Mouse (Mus musculus) right cerebral cortex, postnatal 25 days (tissue): ENCODE measurements around the gene Odf4.
A peak's percentile ranks its signal among the peaks of the same experiment; 100 is the strongest.
"Not testable (repeated sequence)": the region's sequence is repeated elsewhere in the genome, so short reads cannot be mapped to it uniquely, and the experiment has no call there.

ENCODE experiments used
- DNase-seq: peaks from one replicate; pipeline ENCODE4 v3.0.0; 2022

Odf4 gene

DNA sequence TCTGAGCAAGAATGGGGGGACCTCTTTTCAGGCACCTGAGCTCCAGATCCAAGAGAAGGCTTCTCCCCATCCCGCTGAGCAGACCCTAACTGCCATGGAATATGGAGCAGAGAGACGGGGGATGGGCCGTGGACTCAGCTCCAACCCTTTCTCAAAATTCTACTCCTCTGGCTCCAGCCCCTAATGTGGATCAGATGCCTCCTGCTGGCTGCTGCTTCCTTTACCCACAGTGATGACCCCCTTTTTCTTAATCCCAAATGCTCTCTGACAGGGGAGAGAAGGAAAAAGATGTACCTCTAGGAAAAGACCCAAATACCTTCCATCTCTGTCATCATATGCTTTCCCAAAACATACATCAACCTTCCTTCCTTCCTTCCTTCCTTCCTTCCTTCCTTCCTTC lies at the start of gene Odf4:
TSS of gene Odf4 (minus strand) at position 101 of the 400 bp plus-strand sequence.
- DNase-seq, result no peak

DNA sequence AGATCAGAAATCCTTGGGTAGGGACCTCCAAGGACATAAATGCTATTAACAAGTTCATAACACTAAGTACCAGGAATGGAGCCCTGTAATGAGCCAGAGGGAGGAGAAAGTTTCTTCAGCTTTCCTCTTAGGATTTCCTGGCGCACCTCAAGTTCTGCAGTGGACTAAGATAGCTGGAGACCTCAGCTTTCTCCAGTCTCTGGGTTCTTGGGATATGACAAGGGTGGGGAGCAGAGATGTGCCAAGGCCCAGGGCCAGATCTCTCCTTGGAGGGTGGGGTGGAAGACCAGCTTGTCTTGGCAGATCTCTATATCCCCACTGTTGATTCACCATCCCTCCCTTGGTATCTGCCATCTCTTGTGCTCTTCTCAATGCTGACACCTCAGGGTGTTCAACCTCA lies 48.7 kb upstream of the Odf4 start:
- no peak for DNase-seq

DNA sequence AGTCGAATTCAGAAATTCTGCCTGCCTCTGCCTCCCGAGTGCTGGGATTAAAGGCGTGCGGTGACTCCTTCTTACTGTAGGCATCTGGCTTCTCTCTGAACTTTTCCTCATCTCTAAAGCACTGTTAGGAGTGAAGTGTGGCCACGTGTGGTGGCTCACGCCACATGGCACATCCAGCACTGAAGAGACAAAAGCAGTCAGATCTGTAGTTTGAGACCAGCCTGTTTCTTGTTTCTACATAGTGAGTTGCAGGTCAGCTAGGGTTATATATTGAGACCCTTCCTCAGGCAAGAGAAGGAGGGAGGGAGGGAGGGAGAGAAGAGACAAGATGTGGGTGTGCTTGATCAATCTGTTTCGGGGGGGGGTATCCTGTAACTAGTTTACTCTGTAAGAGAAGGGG lies 48.2 kb upstream of the Odf4 start, which contains the start of gene Rangrf:
TSS of gene Rangrf (minus strand) at position 101 of the 400 bp plus-strand sequence.
- no peak for DNase-seq

DNA sequence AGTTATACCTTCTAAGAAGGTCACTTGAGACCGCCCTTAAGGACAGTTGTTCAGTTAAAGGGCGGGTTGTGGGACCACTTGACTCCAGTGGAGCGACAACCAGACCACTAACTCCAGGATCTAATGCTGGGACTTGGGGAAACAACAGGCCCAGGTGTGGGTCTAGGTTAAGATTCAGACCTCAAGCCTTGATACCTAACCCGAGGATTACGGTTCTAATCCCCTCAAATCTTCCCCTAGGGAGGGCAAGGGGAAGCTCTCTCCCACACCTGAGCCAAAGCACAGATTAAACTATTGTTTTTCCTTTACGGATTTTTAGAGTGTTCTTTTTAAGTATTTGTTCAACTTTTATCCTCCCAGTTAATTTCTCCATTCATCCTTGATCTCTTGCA lies 47.2 kb upstream of the Odf4 start:
- no peak for DNase-seq

DNA sequence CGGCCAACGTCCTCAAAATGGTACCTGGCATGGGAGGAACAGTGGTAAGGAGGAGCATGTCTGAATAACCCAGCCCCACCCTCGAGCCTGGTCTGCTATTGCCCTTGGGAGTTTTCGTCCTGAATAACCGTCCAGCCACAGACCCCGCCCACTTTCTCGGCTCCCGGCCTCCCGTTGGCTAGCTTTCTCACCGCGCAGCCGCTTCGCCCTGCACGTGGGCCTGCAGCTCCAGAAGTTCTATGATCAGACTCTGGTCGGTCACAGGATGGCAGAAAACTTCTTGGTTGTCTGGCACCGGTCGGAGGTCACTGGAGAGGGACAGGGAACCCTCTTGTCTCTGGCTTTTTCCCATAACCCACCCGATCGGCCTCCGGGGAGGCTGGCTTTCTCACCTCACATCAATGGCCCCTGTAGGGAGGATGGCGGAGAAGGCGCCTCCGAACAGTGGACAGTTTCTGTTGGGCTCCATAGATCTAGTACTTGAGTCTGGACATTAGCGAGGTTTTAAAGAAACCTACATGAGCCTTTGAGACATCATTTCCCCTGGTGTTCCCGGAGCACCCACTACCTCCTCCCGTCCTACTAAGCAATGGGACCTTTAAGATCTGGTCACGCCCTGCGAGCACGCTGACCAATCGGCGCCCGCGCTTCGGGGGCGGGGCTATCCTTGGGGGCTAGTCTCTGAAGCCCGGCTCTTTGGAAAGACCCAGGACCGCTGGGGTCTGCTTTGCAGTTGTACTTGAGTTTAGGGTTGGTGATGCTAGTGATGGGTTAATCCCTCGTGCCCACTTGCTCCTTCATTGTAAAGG lies 46.6 kb upstream of the Odf4 start:
- peak; percentile 79 for DNase-seq

DNA sequence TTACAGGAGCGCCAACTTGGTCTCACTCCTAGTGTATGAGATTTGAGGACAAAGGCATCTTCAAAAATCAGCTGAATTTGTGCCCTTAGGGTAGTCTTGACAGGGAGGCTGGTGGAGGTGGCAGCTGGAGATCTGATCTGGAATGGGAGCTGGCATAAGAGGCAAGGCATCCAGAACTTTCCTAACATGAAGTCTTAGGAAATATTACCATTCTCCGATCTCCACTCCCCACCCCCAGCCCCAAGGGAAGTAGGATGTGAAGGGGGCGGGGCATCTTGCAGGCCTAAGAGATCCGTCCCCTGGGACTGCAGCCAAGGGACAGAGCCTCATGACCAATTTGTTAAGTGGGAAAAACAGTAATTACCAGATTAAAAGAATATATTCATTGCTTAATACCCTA lies 43.4 kb upstream of the Odf4 start:
- DNase-seq, result no peak

DNA sequence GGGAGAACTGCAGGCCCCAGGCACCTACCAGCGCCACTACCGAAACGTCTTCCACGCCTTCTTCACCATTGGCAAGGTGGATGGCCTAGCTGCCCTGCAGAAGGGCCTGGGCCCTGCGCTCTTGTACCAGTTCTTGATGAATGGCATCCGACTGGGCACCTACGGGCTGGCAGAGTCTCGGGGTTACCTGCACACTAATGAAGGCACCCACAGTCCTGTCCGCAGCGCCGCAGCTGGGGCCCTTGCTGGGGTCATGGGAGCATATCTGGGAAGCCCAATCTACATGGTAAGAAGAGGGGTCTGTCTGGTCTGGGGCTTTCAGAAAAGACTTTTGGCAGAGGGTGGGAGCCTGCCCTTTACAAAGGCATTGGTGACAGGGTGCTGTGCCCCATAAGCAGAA lies 41.9 kb upstream of the Odf4 start:
- DNase-seq, result no peak

DNA sequence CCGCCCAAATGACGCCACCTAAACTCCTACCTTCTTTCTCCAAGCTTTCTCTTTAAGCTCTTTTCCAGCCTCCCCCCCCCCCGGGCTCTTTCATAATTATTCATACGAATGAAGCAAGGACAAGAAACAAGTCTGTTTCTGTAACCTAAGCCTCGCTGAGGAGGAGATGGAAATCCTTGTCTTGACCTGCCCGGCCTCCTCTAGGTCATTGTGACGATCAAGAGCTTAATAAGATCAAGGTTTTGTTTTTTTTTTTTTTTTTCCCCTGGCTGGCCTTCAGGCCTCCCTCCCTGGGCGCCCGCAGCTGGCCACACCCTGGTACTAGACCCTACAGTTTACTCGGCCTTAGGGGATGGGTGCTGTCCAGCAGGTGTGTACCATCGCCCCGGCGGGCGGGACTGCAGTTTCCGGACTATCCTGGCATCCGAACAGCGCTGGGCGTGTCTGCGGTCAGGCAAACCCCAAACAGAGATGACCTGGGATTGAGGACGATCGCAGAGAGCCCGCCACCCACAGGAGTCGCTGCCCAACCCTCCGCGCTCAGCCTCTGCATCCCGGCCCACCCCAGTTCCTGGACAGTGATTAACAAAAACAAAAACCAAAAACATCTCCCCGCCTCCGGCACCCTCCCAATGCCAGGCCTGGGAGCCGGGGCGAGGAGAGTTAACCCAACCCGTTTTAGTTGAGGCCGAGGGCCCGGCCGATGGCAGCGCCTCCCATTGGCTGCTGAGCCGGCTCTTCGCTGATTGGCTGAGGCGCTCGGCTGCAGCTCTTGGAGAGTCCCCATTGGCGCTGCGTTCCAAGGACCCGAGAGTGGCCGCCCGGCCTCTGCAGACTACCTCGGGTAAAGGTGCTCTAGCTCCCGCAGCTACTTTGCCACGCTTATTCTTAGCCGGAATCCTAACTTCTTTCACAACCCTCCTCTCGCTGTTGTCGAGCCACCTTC lies 40.7 kb upstream of the Odf4 start, which contains the start of gene Slc25a35:
TSS of gene Slc25a35 (plus strand) at position 795 of the 946 bp plus-strand sequence.
- DNase-seq, result peak; percentile 93

DNA sequence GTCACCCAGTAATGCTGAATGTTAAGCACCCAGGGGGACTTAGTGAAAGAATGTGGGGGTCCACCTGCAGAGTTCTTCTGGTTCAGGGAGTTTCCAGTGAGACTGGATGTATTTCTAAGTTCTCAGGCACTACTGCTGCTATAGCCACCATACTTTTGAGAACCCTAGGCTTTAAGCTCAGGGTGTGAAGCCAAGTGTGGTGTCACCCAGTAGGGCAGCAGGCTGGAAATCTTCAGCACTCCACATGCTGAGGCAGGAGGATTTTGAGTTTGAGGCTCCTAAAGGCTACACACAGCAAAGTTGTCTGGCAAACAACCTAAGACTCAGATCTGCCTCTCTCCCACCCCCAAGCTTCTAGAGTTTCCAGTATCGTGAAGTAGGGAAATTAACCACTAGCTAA lies 39.7 kb upstream of the Odf4 start:
- DNase-seq, result no peak

DNA sequence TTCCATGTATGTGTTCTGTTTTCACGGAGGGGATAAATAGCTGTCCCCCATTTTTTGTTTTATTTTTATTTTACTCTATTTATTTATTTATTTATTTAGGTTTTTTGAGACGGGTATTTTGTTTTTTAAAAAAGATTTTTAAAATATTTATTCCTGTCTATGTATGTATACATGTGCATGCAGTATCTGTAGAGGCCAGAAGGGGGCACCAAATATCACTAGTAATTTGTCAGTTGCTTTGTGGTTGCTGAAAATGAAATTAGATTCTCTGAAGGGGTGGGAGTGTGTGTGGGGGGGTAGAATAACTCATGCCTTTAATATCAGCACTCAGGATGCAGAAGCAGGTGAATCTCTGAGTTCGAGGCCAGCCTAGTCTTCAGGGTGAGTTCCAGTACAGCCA lies 39.0 kb upstream of the Odf4 start:
- no peak for DNase-seq

DNA sequence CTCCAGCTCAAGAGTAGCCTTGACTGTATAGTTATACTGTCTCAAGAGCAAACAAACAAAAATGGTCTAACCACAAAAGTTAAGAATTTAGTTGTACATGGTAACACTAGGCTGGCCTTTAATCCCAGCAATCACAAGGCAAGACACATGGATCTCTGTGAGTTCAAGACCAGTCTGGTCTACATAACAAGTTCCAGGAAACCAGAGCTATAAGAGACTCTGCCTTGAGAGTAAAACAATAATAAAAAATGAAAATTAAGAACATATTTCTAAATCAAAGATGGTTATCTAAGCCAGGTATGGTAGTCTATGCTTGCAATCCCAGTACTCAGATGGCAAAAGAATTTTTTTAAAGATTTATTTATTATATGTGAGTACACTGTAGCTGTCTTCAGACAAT lies 38.2 kb upstream of the Odf4 start:
- DNase-seq, result no peak

DNA sequence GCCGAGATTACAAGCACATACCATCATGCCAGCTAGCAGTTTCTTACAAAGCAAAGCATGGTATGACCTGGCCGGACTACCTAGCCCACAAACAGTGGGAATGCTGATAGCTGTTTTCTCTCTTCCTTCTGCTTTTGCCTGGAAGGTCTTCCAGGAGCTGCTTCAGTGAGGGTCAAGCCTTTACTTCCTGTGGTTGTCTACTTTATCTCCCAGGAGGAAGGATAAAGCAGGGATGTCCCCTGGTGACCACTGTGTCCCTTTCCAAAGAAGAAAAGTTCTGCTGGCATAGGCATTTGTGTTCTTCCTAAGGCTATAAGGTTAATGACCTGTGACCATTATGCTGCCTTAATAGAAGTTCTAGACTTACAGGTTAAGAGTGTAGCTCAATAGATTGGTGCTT lies 36.5 kb upstream of the Odf4 start:
- DNase-seq, result no peak

DNA sequence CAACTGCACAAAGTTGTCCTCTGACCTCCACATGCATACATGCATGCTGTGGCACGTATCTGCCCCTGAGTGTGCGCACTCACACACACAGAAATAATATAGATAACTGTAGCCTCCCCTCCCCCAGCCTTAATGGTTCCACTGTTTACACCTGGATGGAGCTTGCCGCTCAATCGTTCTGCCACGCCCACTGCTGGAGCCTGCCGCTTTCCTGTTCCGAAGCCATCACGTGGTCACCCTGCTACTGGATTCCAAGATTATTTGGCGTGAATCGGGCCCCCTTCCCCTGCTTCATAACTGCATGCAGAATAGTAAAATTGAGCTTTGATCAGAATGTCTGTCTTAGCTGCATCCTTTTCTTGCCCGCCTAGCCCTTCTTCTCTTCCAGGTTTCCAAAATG lies 35.3 kb upstream of the Odf4 start:
- not testable (repeated sequence) for DNase-seq

DNA sequence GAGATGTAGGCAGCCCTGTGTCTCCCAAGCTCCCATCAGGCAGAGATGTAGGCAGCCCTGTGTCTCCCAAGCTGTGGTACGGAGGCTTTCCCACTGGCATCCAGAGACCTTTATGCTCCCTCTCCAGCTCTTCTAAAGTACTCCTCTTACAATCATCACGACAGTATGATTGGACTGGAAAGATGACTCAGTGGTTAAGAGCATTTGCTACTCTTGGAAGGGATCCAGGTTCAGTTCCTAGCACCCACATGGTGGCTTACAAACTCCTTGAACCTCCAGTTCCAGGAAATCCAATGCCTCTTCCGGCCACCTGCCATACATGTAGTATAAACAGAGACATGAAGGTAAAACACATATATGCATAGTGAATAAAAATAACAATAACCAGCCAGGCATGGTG lies 34.7 kb upstream of the Odf4 start:
- DNase-seq, result no peak

DNA sequence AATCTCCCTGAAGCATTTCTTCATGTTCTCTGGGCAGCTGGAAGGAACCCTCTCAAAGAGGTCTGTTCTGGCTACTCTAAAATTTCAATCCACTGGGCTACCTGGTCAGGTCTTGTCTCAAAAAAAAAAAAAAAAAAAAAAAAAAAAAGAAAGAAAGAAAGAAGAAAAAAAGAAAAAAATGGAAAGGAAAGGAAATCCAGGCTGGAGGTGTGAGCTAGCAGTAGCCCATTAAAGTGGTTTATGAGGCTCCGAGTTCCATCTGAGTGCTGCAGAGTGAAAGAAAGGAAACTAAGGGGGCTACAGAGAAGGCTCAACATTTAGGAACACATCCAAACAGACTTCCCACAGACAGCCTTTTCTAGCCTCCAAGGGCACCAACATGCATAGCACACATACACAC lies 31.1 kb upstream of the Odf4 start:
- DNase-seq, result no peak

DNA sequence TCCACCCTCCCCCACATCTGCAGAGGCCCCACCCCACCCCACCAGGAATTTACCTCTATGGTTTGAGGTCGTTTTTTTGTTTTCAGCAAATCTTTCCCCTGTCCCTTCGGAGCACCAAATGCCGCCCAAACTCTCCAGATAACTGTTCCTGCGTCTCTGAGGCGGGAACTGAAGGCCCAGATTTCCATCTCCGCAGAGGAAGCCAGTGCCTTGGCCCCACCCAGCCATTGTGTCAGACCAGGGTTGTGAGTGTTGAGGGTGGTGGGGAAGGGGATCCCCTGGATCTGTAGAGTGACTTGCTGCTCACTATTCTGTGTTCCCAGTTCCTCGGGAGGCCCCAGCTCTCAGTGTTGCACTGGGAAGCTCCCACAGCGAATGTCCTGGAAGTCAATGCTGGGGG lies 30.4 kb upstream of the Odf4 start, which contains the start of gene Arhgef15:
TSS of gene Arhgef15 (minus strand) at position 173 of the 400 bp plus-strand sequence.
- DNase-seq, result no peak

DNA sequence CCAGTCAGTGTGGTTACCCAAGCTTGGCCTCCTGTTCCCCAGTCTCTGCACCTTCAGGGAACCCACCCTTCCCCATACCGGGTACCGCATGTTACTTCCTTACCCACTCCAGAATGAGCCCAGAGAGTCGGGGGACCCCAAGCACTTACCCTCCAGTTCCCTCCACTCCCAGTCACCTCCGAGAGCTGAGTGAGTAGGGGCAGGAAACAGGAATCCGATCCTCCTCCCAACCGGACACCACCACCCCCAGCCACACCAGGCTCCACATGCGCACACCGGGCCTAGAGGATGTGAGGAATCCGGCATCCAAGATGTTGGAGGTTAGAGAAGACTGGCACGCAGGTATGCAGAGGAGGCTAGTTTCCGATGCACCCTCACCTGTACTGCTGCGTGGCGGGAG lies 29.8 kb upstream of the Odf4 start:
- no peak for DNase-seq

DNA sequence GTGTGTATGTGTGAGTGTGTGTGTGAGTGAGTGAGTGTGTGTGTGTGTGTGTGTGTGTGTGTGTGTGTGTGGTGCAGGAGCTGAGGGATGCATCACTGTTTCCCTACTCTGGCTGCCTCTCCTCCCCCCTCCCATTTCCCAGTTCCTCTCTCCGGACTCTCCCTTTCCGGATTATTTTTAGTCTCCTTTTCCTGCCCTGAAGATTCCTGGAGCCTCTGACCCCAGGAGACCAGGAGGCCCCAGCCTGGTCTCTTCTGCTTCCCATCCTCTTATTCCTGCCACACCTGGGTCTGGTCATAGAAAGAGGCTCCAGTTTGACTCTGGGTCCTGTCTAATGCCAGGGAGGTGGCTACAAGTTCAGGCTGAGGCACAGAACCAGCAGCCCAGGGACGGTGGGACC lies 29.2 kb upstream of the Odf4 start:
- DNase-seq, result no peak

DNA sequence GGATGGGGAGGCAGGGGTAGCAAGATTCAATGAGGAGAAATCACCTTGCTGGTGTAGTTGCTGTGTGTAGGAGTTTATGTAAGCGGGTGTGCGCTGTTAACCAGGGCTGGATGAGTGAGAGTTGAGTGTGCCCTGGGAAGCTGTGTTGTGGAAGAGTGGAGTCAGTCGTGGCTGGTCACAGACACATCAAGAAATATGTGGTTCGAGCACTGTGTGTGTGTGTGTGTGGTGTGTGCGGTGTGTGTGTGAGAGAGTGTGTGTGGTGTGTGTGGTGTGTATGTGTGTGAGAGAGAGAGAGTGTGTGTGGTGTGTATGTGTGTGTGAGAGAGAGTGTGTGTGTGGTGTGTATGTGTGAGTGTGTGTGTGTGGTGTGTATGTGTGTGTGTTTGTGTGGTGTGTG lies 28.6 kb upstream of the Odf4 start:
- no peak for DNase-seq

DNA sequence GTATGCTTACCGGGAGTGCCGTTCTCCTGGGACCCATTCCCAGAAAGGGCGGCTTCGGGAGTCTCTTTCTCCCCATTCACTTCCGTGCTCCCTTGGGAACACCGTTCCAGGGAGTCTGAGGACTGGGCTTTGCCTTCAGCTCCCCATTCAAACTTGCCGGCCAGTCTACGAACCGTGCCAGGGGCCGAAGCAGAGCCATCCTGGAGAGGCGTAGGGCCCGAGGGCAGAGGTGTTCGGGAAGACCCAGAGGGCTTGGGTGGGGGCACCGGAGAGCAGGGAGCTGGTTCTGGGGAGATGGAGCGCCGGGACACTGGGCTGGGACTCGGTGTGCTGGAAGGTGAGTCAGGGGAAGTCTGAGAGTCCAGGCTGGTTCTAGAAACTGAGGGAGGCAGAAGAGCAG lies 27.5 kb upstream of the Odf4 start:
- DNase-seq, result no peak

DNA sequence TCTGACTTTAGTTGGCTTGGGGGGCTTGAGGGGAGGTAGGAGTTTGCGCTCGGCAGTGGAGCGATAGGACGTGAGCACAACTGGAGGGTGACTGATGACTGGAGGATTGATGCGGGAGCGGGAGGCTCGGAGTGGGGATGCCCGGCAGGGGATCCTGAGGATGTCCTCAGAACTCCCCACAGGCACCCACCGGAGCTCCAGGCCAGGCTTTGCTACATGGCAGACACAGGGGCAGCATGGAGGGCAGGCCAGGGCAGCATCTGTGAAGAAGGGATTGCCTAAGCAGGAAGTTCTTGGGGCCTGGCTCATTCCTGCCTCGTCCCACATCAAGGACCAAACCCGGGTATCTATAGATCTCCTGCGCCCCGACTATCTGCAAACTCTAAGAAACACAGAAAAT lies 27.0 kb upstream of the Odf4 start:
- no peak for DNase-seq

DNA sequence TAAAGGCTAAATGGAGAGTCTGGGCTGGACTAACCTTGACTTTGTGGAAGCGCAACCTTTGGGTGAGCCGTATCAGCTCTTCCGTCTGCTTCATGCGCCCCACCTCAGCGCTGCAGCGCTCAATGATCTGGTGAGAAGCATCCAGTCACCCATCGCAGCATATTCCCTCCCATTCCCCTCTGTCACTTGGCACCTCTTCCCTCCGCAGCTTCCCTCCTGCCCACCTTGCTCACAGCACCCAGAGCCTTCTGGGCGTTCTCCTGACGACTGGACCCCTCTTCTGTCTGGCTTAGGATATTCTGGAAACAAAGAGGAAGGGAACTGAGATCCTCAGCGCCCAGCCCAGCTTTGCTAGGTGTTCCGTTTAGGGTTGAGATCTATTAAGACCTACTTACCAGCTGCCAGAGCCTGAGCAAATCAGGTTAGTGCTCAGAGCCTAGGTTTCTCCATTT lies 20.7 kb upstream of the Odf4 start:
- DNase-seq, result peak; percentile 51

DNA sequence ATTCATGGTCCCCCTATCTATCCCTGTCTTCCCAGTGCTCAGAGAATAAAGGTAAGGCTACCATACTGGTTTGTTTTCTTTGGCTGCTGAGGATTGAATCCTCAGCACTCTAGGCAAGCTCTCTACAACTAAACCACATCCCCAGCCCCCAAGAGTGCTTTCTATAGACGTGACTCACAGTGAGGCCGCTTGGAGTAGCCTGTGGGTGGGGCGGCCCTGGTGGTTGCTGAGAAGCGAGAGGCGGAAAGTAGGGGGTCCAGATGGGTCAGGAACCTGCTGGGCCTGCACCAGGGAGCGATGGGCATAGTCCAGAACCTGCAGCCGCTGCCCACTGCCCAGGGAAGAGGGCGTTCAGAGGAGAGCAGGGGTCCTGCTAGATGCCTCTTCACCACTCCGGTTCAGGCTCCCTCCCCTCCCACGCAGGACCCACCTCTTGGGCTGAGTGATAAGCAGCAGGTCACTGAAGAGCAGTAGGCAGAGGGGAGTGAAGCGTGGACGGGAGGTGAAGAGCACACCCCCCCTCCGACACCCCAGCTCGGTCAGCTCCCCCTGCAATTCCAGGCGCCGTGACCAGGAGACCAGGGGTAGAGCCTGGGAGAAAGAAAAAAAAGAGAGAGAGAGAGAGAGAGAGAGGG lies 20.0 kb upstream of the Odf4 start:
- peak; percentile 58 for DNase-seq
